Mouse (Mus musculus): ENCODE results near the gene Mest. TPM values are rescaled to one million over a fixed set of nuclear protein-coding genes. Genes with fewer than 3 reads are reported as not detected.
A peak's percentile ranks its signal among the peaks of the same experiment; 100 is the strongest.

Gene Mest
- polyA plus RNA-seq, 1 experiment from 2014 or later: 2,705 TPM

DNA sequence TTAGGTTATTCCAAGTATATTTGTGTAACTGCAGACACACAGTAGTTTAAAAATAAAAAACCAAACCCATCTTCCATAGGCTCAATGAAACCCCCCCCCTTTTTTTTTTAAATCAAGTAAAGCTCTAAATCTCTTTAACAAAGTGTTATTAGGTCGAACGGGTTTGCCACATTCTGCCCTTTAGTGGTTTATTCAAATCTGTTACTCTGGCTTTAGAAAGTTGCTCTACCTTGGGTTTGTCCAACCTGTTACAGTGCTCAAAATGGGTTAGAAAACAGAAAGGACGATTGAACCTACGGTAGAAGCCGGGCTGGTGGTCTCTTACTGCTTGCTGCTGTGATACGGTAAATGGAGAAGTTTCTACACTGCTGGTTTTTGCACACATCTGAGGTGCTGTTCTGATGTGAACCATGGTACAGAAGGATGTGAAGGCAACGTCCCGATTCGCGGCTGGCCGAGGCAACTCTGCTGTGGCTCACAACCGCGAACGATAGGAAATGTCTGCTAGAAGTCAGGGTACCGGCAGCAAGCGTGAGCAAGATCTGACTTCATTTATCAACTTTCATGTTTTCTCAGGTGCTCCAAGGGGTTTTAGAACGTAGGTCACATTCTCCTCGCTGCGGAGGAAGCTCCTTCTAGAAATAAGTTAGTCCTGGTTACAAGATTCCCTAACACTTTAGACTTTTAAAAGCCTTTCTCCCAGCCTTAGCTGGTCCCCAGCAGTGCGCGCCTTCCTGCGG lies 11.8 kb downstream of the Mest start:
- peak overlapping the region; percentile 81 for H3K4me2 ChIP-seq (ENCODE audit: low read length)
- WGBS: 54% methylated on average over 22 of the region's 22 CpGs
- peaks cover 45% of the 10 kb centered on the region for H3K9me3 ChIP-seq (ENCODE audit: control insufficient read depth, low read length)
- no peak for ATAC-seq (ENCODE audit: insufficient number of reproducible peaks, insufficient read depth, low FRiP score, low read depth)
- 0 out of 2 replicates have a peak, but pooled peaks cover 2% of the 10 kb centered on the region for H3K36me3 ChIP-seq (ENCODE audit: control insufficient read depth, insufficient read depth, low read length)
- peaks cover 5 to 6% of the 10 kb centered on the region in 2 experiments; a peak in 2 of 4 replicates for H3K4me1 ChIP-seq (ENCODE audit: control insufficient read depth in 2 of 2, insufficient read depth in 2 of 2, low read length in 2 of 2)
- H3K27ac ChIP-seq (replicated peaks in 1 of 2; ENCODE audit: control insufficient read depth in 1 of 2, insufficient read depth in 1 of 2, low read depth in 2 of 2, low read length in 2 of 2): peak overlapping the region; percentile 75 to 84
- no peaks in the 10 kb centered on the region for H3K27me3 ChIP-seq (ENCODE audit: control insufficient read depth, insufficient read depth, low read length)
- peak overlapping the region; percentile 20 to 33 for H3K4me3 ChIP-seq (ENCODE audit: control insufficient read depth in 1 of 2, insufficient read depth in 1 of 2, low read depth in 1 of 2, low read length in 2 of 2)
- H3K9ac ChIP-seq (ENCODE audit: low read length): peak overlapping the region; percentile 67

DNA sequence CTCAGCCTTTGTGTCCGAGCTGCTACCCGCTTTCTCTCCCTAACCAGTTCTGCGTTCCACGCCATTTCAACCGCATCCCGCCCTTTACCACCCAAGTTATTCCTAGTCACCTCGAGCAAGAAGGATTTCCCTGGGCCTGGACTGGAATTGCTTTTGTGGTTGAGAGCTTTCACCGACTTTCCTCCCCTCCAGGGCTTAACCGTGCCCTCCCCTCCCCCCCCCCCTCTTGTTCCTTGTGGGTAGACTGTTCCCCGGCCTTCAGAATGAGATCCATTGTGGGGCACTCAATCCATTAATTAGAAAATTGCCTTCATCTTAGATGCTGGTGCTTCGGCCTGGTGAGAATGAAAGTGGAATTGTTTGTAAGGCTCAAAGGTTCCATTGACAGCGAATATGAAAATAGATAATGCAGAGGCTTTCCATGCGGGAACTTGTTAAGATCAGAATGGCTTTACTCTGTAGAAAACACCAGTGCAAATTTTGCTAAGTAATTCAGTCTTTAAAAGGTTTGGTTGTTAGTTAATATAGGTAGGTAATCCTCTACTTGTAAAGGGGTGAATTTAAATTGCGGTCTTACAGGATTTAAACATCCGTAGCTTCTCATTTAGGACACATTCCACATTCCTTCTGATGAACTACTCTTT lies 12.5 kb downstream of the Mest start:
- H3K4me1 ChIP-seq (ENCODE audit: control insufficient read depth in 2 of 2, insufficient read depth in 2 of 2, low read length in 2 of 2): peaks cover 4 to 6% of the 10 kb centered on the region in 2 experiments; a peak in 2 of 4 replicates
- H3K4me2 ChIP-seq (ENCODE audit: low read length): peak overlapping the region; percentile 81
- peak overlapping the region; percentile 67 for H3K9ac ChIP-seq (ENCODE audit: low read length)
- no peak for ATAC-seq (ENCODE audit: insufficient number of reproducible peaks, insufficient read depth, low FRiP score, low read depth)
- peak overlapping the region; percentile 75 to 84 for H3K27ac ChIP-seq (replicated peaks in 1 of 2; ENCODE audit: control insufficient read depth in 1 of 2, insufficient read depth in 1 of 2, low read depth in 2 of 2, low read length in 2 of 2)
- peaks cover 45% of the 10 kb centered on the region for H3K9me3 ChIP-seq (ENCODE audit: control insufficient read depth, low read length)
- H3K36me3 ChIP-seq (ENCODE audit: control insufficient read depth, insufficient read depth, low read length): peaks cover 9% of the 10 kb centered on the region; the same call in 1 of the 2 replicates
- H3K27me3 ChIP-seq (ENCODE audit: control insufficient read depth, insufficient read depth, low read length): no peaks in the 10 kb centered on the region
- 47% methylated on average over 15 of the region's 15 CpGs for WGBS
- peak overlapping the region; percentile 33 to 54 for H3K4me3 ChIP-seq (ENCODE audit: control insufficient read depth in 1 of 2, insufficient read depth in 1 of 2, low read depth in 1 of 2, low read length in 2 of 2)

DNA sequence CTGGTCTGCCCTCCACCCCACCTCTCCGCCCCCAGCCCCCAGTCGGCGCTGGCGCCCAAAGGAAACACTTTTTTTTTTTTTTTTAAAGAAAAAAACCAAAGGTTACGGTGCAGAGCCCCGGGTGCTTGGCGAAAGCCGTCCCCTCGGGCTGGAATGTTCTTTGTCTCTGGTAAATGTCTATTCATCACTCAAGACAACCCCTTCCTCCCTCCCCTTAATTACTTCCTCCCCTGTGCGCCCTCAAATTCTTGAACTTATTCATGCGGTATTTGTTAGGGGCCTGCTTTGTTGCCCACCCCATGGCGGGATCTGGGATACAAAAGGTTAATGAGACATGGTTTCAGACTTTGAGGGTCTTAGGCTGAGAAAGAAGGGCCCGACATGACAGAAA lies 13.0 kb downstream of the Mest start:
- peak overlapping the region; percentile 67 for H3K9ac ChIP-seq (ENCODE audit: low read length)
- no peak for ATAC-seq (ENCODE audit: insufficient number of reproducible peaks, insufficient read depth, low FRiP score, low read depth)

DNA sequence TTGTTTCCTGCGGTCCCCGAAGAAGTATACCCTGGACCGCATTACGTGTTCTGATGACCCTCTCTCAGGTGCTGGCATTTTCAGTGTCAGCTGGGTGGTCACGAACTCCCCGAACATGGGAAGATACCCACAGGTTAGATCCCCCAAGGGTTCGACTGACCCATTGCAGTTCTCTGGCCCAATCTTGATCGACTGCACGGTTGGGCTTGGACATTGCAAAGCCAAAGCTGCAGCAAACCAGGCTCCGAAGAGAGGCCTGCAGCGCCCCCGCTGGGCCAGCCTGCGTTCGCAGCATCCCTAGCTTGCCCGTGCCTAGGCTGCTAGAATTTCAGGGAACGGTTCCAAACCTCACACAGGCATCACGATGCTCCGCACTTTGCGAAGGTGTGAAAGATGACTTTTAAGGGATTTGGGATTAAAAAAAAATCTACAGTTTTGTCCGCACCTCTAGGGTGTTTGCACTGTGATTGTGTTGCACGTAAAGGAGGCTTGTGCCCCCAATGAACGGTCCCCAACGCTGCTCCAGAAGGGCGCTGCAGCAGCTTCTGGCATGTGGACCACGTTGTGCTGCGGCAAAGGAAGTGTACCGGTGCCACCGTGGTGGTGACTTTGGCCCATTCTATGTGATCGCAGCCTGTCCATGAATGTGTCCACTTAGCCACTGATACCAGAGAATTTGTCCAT lies 13.7 kb downstream of the Mest start:
- Histone ChIP-seq H3K27me3 (ENCODE audit: control insufficient read depth, insufficient read depth, low read length) (no peaks in the 10 kb centered on the region), H3K4me2 (ENCODE audit: low read length) (peak overlapping the region; percentile 81), H3K9ac (ENCODE audit: low read length) (peak overlapping the region; percentile 77), H3K4me1 (ENCODE audit: control insufficient read depth in 2 of 2, insufficient read depth in 2 of 2, low read length in 2 of 2) (peaks cover 4 to 6% of the 10 kb centered on the region in 2 experiments; a peak in 2 of 4 replicates), H3K36me3 (ENCODE audit: control insufficient read depth, insufficient read depth, low read length) (peaks cover 16% of the 10 kb centered on the region), H3K9me3 (ENCODE audit: control insufficient read depth, low read length) (peaks cover 45% of the 10 kb centered on the region), H3K27ac (replicated peaks in 1 of 2; ENCODE audit: control insufficient read depth in 1 of 2, insufficient read depth in 1 of 2, low read depth in 2 of 2, low read length in 2 of 2) (peak overlapping the region; percentile 75 to 82), H3K4me3 (ENCODE audit: control insufficient read depth in 1 of 2, insufficient read depth in 1 of 2, low read depth in 1 of 2, low read length in 2 of 2) (peak overlapping the region; percentile 54 to 77)
- WGBS: 52% methylated on average over 29 of the region's 29 CpGs
- peak; percentile 68; the same call in 1 of the 2 replicates for ATAC-seq (ENCODE audit: insufficient number of reproducible peaks, insufficient read depth, low FRiP score, low read depth)

More for the DNA sequence above, 13.0 kb downstream of the Mest start:
- Histone ChIP-seq H3K27ac (replicated peaks in 1 of 2; ENCODE audit: control insufficient read depth in 1 of 2, insufficient read depth in 1 of 2, low read depth in 2 of 2, low read length in 2 of 2) (peak overlapping the region; percentile 75), H3K4me3 (ENCODE audit: control insufficient read depth in 1 of 2, insufficient read depth in 1 of 2, low read depth in 1 of 2, low read length in 2 of 2) (peak overlapping the region; percentile 29 to 54; a peak in 2 of 4 replicates), H3K4me1 (ENCODE audit: control insufficient read depth in 2 of 2, insufficient read depth in 2 of 2, low read length in 2 of 2) (peaks cover 4 to 6% of the 10 kb centered on the region in 2 experiments; a peak in 2 of 4 replicates), H3K4me2 (ENCODE audit: low read length) (peak overlapping the region; percentile 81), H3K36me3 (ENCODE audit: control insufficient read depth, insufficient read depth, low read length) (peaks cover 10% of the 10 kb centered on the region; the same call in 1 of the 2 replicates), H3K27me3 (ENCODE audit: control insufficient read depth, insufficient read depth, low read length) (no peaks in the 10 kb centered on the region), H3K9me3 (ENCODE audit: control insufficient read depth, low read length) (peaks cover 45% of the 10 kb centered on the region)
- WGBS: 44% methylated on average over 13 of the region's 13 CpGs

DNA sequence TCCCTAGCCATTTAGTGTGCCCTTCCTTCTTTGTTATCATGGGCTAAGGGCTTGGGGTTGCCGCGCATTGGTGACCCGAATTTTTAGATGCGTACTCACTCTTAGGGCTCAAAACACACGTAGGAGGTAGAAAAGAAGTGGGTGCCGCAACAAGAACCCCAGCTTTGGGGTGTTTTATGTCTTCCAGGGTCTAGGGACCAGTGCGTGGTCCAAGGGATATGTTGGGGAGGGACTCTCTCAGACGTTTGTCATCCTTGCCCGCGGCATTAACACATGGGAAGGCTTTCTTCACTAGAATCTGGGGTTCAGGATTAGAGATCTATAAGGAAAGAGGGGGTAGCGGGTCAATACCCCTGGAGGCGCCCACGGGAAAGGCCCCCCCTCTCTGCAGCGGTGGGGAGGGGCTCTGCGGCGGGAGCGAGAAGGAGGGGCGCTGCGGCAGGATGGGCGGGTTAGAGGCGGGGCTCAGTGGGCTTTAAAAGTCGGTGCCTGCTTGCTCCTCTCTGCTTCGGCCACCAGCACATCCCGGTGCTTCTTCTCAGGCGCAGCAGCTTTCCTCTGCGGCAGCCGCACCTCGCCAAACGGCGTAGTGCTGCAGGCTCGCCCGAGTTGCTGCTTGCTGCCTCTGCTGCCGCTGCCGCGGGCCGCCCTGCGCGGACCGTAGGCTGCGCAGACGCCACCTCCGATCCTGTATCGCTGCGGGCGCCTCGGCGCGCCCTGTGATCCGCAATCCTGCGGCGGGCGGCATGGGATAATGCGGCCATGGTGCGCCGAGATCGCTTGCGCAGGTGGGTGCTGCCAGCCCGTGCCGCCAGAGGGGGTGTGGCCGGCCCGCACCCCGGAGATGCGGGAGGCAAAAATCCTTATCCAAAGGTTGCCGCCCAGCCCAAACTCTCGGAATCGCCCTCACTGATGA lies 14.5 kb downstream of the Mest start:
- 48% methylated on average over 66 of the region's 66 CpGs for WGBS
- Histone ChIP-seq H3K4me2 (ENCODE audit: low read length) (peak overlapping the region; percentile 81), H3K4me1 (ENCODE audit: control insufficient read depth in 2 of 2, insufficient read depth in 2 of 2, low read length in 2 of 2) (peaks cover 4 to 6% of the 10 kb centered on the region in 2 experiments; a peak in 2 of 4 replicates), H3K9ac (ENCODE audit: low read length) (peak overlapping the region; percentile 77), H3K27me3 (ENCODE audit: control insufficient read depth, insufficient read depth, low read length) (no peaks in the 10 kb centered on the region), H3K4me3 (ENCODE audit: control insufficient read depth in 1 of 2, insufficient read depth in 1 of 2, low read depth in 1 of 2, low read length in 2 of 2) (peak overlapping the region; percentile 54 to 77), H3K9me3 (ENCODE audit: control insufficient read depth, low read length) (peaks cover 45% of the 10 kb centered on the region), H3K36me3 (ENCODE audit: control insufficient read depth, insufficient read depth, low read length) (peaks cover 24% of the 10 kb centered on the region), H3K27ac (replicated peaks in 1 of 2; ENCODE audit: control insufficient read depth in 1 of 2, insufficient read depth in 1 of 2, low read depth in 2 of 2, low read length in 2 of 2) (peak overlapping the region; percentile 77 to 82)
- ATAC-seq (ENCODE audit: insufficient number of reproducible peaks, insufficient read depth, low FRiP score, low read depth): peak; percentile 69

DNA sequence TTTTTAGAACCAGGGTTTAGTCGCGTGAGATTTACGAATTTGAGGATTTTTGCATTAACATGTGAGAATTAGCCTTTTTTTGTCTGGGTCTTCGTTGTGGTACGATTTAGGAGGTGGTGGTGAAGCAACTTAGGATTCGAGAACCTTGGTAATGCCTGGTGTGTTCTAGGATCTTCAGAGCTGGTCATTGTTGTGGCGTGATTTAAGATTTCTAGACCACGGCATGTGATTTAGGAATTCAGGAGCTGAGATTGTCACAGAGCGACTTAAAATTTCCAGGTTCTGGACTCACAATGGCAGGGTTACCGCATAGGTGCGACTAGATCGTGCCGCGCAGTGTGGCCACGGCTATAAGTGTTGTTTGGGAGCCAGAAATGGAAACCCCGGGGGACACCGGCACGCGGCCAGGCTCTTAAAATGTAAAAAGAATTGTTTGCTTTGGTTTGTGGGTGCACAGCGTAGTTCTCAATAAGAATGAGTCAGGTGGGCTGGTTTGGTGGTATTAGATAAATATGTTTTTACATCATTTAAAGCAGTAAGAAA lies 15.2 kb downstream of the Mest start:
- H3K4me2 ChIP-seq (ENCODE audit: low read length): peak overlapping the region; percentile 81
- peak overlapping the region; percentile 54 to 77 for H3K4me3 ChIP-seq (ENCODE audit: control insufficient read depth in 1 of 2, insufficient read depth in 1 of 2, low read depth in 1 of 2, low read length in 2 of 2)
- 52% methylated on average over 20 of the region's 20 CpGs for WGBS
- peaks cover 31% of the 10 kb centered on the region for H3K36me3 ChIP-seq (ENCODE audit: control insufficient read depth, insufficient read depth, low read length)
- no peaks in the 10 kb centered on the region for H3K27me3 ChIP-seq (ENCODE audit: control insufficient read depth, insufficient read depth, low read length)
- no peak for ATAC-seq (ENCODE audit: insufficient number of reproducible peaks, insufficient read depth, low FRiP score, low read depth)
- peaks cover 45% of the 10 kb centered on the region for H3K9me3 ChIP-seq (ENCODE audit: control insufficient read depth, low read length)
- peaks cover 0 to 3% of the 10 kb centered on the region in 2 experiments; a peak in 1 of 4 replicates for H3K4me1 ChIP-seq (ENCODE audit: control insufficient read depth in 2 of 2, insufficient read depth in 2 of 2, low read length in 2 of 2)
- H3K27ac ChIP-seq (replicated peaks in 1 of 2; ENCODE audit: control insufficient read depth in 1 of 2, insufficient read depth in 1 of 2, low read depth in 2 of 2, low read length in 2 of 2): peak overlapping the region; percentile 77 to 82
- H3K9ac ChIP-seq (ENCODE audit: low read length): peak overlapping the region; percentile 77
